Mouse (Mus musculus) heart, adult 2 months (tissue): ENCODE data around the gene Acsf2. TPM values are rescaled to one million over a fixed set of nuclear protein-coding genes. Genes with fewer than 3 reads are reported as not detected.
A peak's percentile ranks its signal among the peaks of the same experiment; 100 is the strongest.
"Not testable (repeated sequence)": the region's sequence is repeated elsewhere in the genome, so short reads cannot be mapped to it uniquely, and the experiment has no call there.

Experiments
- DNase-seq, 2 experiments: peaks; one replicate each; pipeline ENCODE4 v3.0.0; 2021
- H3K27ac ChIP-seq: fragments of 200-600 bp; 2 replicates; pipeline ENCODE4 v1.8.1; 2022
- H3K27me3 ChIP-seq: fragments of 200-500 bp; 2 replicates; pipeline ENCODE4 v1.6.1; 2012; ENCODE audit warnings: mild to moderate bottlenecking, low read length, inconsistent platforms, mixed read lengths; ENCODE audit not compliant: control insufficient read depth, insufficient read depth
- H3K36me3 ChIP-seq: fragments of 200-500 bp; 2 replicates; pipeline ENCODE4 v1.6.1; 2012; ENCODE audit warnings: low read length, inconsistent platforms; ENCODE audit not compliant: control insufficient read depth, insufficient read depth
- H3K4me1 ChIP-seq: fragments of 200-500 bp; 2 replicates; pipeline ENCODE4 v1.6.1; 2011; ENCODE audit warnings: low read length; ENCODE audit not compliant: control insufficient read depth, insufficient read depth
- H3K4me3 ChIP-seq: fragments of 200-600 bp; 2 replicates; pipeline ENCODE4 v1.8.1; 2022
- H3K79me2 ChIP-seq: fragments of 200-500 bp; replicated peaks from 2 replicates; pipeline ENCODE4 v1.6.1; 2012; ENCODE audit warnings: mild to moderate bottlenecking, inconsistent platforms, low read length, moderate library complexity, mixed read lengths; ENCODE audit not compliant: control insufficient read depth, insufficient read depth
- H3K9ac ChIP-seq: fragments of 200-500 bp; 2 replicates; pipeline ENCODE4 v1.6.1; 2012; ENCODE audit warnings: low read depth, mild to moderate bottlenecking, control low read depth, inconsistent platforms, low read length, mixed read lengths
- CTCF ChIP-seq: fragments of 200-600 bp; IDR thresholded peaks from 2 replicates; pipeline ENCODE4 v1.8.1; 2022; ENCODE audit warnings: antibody characterized with exemption, mild to moderate bottlenecking, moderate library complexity
- EP300 ChIP-seq: fragments of 200-500 bp; IDR thresholded peaks from 2 replicates; pipeline ENCODE4 v1.6.1; 2011; ENCODE audit warnings: low read depth, low read length, control low read depth; ENCODE audit not compliant: insufficient read depth
- POLR2A ChIP-seq: fragments of 200-500 bp; IDR thresholded peaks from 2 replicates; pipeline ENCODE4 v1.6.1; 2011; ENCODE audit warnings: mild to moderate bottlenecking, low read depth, low read length, control low read depth; ENCODE audit not compliant: insufficient read depth
- WGBS: fragments of 180-500 bp; shearing (Covaris S2); methylation state at CpG from one replicate; pipeline ENCODE4 v1.1.7; 2018; 5-methylcytosine and 5-hydroxymethylcytosine counted together
- intact Hi-C: fragments of 180-260 bp; cut with DNase I; formaldehyde crosslinking; loops from one replicate; pipeline ENCODE4 v1.15.1; 2025
- long read RNA-seq: library from polyadenylated mRNA; stranded (forward); transcript quantifications from one replicate; pipeline ENCODE4 v2.0.0, GENCODE M21; 2021
- polyA plus RNA-seq: library from polyadenylated mRNA; depleted of rRNA; stranded (reverse); fragments of >200 nt; gene quantifications from 2 replicates; pipeline ENCODE4 v1.2.3, GENCODE M21; 2012; rRNA removed
- total RNA-seq, 2 experiments: library from RNA; stranded (reverse); gene quantifications; 2 replicates each; pipeline ENCODE4 v1.2.3; 2021

The Acsf2 gene
- total RNA-seq (10 to 100 TPM; 19.8 to 26.4 TPM), polyA plus RNA-seq (21.0 and 24.7 TPM in 2 replicates)
- long read RNA-seq, transcript Acsf2-201 (16 exons, 3,154 nt) = major isoform, 6 of 13 reads
- long read RNA-seq, partial matches to known transcripts = 6 of 13 reads
- long read RNA-seq, other reads (novel, unspliced or antisense) = 1 of 13 reads

DNA sequence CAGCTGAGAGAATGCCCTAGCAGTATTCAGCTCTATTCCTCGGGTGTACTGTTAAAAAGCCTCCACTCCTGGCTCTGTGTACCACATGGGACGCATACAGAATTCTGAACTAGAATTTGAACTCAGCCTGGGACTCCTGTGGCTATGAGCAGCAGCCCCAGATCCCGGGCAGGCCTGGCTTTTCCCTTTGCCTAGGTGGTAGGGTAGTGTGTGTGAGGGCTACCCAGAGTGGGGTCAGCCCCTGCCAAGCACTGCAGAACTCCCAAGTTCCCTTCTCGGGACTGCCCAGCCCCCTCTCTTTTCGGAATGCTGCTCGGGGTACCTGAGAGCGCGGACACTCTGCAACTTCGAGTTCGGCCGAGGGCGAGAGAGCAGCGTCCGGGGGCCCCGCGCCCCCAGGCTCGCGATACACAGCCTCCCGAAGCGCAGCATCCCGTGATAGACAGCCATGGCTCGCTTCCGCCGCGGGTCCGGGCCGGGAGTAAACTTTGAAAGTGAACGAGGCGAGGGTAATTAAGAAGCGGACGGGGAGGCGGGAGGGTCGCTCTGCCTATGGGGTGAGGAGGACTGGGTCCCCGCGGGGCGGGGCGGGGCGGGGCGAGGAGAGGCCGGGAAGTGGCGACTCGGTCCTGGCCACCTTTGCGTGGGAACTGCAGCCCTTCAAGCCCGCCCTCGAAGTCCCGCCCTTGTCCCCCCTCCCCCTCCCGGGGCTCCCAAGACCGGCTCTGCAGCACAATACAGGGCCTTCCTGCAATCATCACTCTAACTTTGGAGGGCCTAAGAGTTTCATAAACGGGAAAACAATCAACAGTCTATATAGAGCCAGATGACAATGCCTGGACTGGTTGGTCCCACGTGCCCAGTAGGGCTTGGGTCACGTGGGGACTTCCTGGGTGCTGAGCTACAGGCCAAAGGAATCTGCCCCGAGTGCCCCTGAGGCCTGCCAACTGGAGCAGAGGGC, at the start of gene Acsf2:
Acsf2 (minus strand) TSS at position 551 of the 961 bp plus-strand sequence.
- Histone ChIP-seq H3K4me3 (peak within 1 kb of the TSS; percentile 49), H3K27me3 (no peaks in the 10 kb centered on the region), H3K9ac (peak within 1 kb of the TSS; percentile 80), H3K36me3 (peaks cover 2% of the 10 kb centered on the region; the same call in 1 of the 2 replicates), H3K27ac (peak within 1 kb of the TSS; percentile 76), H3K79me2 (no peaks in the 10 kb centered on the region), H3K4me1 (peaks cover 7% of the 10 kb centered on the region)
- intact Hi-C loops = no loop called here
- WGBS = 2% methylated on average over 52 of the region's 52 CpGs
- peak; percentile 89 to 90 for DNase-seq
- no peak for TF ChIP-seq EP300
- no peak for TF ChIP-seq CTCF
- peak; percentile 22; the same call in 1 of the 2 replicates for TF ChIP-seq POLR2A

DNA sequence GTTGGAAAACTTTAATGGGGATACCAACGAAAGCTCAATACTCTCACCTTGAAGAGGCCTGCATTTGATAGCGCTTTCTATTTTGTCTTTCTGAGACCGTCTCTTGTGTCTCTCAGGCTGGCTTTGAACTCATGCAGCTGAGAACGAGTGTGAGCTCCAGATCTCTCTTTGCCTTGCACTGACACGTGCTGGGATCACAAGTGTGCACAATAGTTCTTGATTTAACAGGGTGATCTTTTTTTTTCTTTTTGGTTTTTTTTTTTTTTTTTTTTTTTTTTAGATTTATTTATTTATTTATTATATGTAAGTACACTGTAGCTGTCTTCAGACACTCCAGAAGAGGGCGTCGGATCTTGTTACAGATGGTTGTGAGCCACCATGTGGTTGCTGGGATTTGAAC, 49.6 kb upstream of the Acsf2 start:
- H3K27me3 ChIP-seq, H3K4me3 ChIP-seq, DNase-seq, H3K9ac ChIP-seq, H3K27ac ChIP-seq, H3K36me3 ChIP-seq, intact Hi-C loops, H3K79me2 ChIP-seq, H3K4me1 ChIP-seq: not testable (repeated sequence)
- WGBS = 91% methylated on average over 7 of the region's 7 CpGs

DNA sequence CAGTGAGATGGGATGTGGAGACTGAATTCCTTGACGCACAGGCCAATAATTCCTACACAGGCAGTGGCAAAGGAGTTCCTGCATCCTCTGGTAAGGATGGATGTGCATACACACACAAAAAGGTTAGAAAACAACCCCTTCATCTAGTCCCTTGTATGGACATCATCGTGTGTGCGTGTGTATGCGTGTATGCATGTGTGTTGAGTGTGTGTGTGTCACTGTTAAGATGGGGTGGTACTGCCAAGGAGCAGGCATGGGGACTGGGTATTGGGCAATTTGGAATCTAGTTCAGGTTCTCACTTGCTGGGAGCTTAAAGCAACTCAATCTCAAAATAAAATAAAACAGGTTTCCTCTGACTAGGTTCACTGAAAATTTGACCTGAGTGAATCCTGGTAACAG, 44.8 kb upstream of the Acsf2 start:
- Histone ChIP-seq H3K27me3 (no peaks in the 10 kb centered on the region), H3K9ac (no peak overlapping the region), H3K27ac (no peak overlapping the region), H3K4me3 (no peak overlapping the region), H3K4me1 (no peaks in the 10 kb centered on the region), H3K36me3 (no peaks in the 10 kb centered on the region), H3K79me2 (no peaks in the 10 kb centered on the region)
- no peak for DNase-seq
- 97% methylated on average over 4 of the region's 4 CpGs for WGBS
- TF ChIP-seq CTCF (no peak), POLR2A (no peak), EP300 (no peak)
- intact Hi-C loops = no loop called here

DNA sequence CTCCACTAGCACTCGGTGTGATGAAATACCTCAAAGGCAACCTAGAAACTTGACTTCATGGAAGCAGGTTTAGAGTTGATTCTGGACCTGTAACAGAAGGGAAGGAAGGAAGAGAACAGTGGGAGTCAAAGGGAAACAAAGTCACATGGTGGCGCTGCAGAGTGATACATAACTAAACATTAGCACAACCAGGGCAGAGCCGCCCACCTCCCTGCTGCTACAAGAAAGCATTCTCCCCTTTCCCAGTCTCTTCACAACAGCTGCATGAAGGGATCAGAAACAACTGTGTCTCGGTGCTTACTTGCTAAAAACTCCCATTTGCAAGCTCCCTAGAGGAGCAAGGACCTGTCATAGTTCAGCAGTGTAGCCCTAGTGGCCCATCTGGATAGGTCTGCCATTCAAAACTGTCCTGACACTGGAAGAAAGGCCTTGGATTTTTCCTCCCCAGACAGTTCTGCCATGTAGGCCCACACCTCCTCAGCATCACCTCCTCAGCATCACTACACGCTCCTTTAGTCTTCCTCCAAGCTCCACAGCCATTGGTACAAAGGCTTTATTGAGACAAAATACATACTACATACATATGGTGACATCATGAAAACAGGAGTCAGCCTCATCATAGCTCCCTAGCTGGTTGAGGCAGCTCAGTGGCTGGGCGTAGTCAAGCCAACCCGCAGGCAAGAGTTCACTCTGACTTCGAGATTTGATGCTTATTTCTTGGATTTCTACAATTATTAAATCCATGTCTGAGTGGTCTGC, 43.0 kb upstream of the Acsf2 start:
- intact Hi-C loops = no loop called here
- TF ChIP-seq CTCF = no peak
- no peak for TF ChIP-seq EP300
- no peak for TF ChIP-seq POLR2A
- WGBS = 87% methylated on average over 8 of the region's 8 CpGs
- Histone ChIP-seq H3K36me3 (no peaks in the 10 kb centered on the region), H3K9ac (no peak overlapping the region), H3K4me1 (no peaks in the 10 kb centered on the region), H3K27ac (no peak overlapping the region), H3K79me2 (no peaks in the 10 kb centered on the region), H3K27me3 (no peaks in the 10 kb centered on the region), H3K4me3 (no peak overlapping the region)
- DNase-seq = no peak

DNA sequence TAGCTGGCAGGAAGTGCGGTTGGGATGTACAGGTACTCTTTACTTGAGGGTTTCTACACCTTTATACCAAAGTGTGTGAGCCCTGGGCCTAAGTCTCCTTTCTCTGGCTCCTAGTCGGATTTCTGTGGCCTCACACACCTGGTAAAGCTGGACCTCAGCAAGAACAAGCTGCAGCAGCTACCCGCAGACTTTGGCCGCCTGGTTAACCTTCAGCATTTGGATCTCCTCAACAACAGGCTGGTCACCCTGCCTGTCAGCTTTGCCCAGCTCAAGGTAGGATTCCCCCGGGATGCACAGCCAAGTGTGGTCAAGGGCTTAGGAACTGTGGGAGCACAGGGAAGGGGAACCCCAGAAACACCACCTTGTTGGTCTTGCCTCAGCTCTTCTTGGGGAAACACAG, 32.8 kb upstream of the Acsf2 start:
- Histone ChIP-seq H3K79me2 (peaks cover 4% of the 10 kb centered on the region), H3K27ac (no peak overlapping the region), H3K4me1 (peaks cover 4% of the 10 kb centered on the region), H3K36me3 (no peaks in the 10 kb centered on the region), H3K27me3 (no peaks in the 10 kb centered on the region), H3K9ac (no peak overlapping the region), H3K4me3 (no peak overlapping the region)
- 90% methylated on average over 5 of the region's 5 CpGs for WGBS
- intact Hi-C loops = loop anchor here (5.0 kb wide), 1 partner anchor 83 kb away; no protein-coding TSS in a partner anchor
- TF ChIP-seq CTCF (no peak), POLR2A (no peak), EP300 (no peak)
- DNase-seq = no peak
